In genomic region chr6:90716066-90716704, GRCm38 (mm10) we compare ENCODE assay signal across 8 mouse cellular contexts.
DNase-seq lines count a peak whose midpoint lies in the region; TF ChIP-seq lines count a peak whose summit lies in the region.

No protein-coding gene starts in this region.

- H3K4me3 ChIP-seq in E14TG2a.4 (replicated peaks; ENCODE audit: low read length), result peak overlapping the region; percentile 85
- H3K4me3 ChIP-seq in forebrain, embryonic 10.5 days, result peak overlapping the region; percentile 78
- peak overlapping the region; percentile 71 for H3K4me3 ChIP-seq in limb, embryonic 10.5 days
- H3K4me3 ChIP-seq in midbrain, embryonic 10.5 days, result peak overlapping the region; percentile 74

- no peak for TF ChIP-seq CTCF in E14TG2a.4 (conservative IDR thresholded peaks at IDR 0.05; ENCODE audit: low read length)

- no peaks in the 10 kb centered on the region for H3K9me3 ChIP-seq in E14TG2a.4 (ENCODE audit: low read length)
- H3K9me3 ChIP-seq in forebrain, embryonic 10.5 days, result no peaks in the 10 kb centered on the region
- no peaks in the 10 kb centered on the region for H3K9me3 ChIP-seq in limb, embryonic 10.5 days (replicated peaks)
- H3K9me3 ChIP-seq in midbrain, embryonic 10.5 days (replicated peaks), result no peaks in the 10 kb centered on the region

- DNase-seq in adrenal gland, adult 2 months, result peak; percentile 91
- DNase-seq in forebrain, embryonic 10.5 days (ENCODE audit: extremely low spot score, low spot score), result peak; percentile 88
- DNase-seq in heart, postnatal 14 days, result peak; percentile 88 to 91
- peak; percentile 95 for DNase-seq in limb, embryonic 10.5 days (ENCODE audit: low spot score)
- DNase-seq in midbrain, embryonic 10.5 days (ENCODE audit: low spot score), result peak; percentile 92
- DNase-seq in spleen, postnatal 14 days (ENCODE audit: low spot score in 2 of 2), result peak; percentile 66 to 69
- no peak for DNase-seq in layer of hippocampus, adult 8-10 months (ENCODE audit: low spot score in 2 of 2)

- WGBS in forebrain, embryonic 10.5 days, result 1% methylated on average over 49 of the region's 49 CpGs
- under 1% methylated on average over 49 of the region's 49 CpGs for WGBS in limb, embryonic 10.5 days
- 1% methylated on average over 49 of the region's 49 CpGs for WGBS in midbrain, embryonic 10.5 days

- intact Hi-C loops in heart, postnatal 14 days (cut with DNase I), result no loop called here

- peak overlapping the region; percentile 90 for H3K27ac ChIP-seq in forebrain, embryonic 10.5 days
- peak overlapping the region; percentile 92 for H3K27ac ChIP-seq in limb, embryonic 10.5 days
- H3K27ac ChIP-seq in midbrain, embryonic 10.5 days (replicated peaks), result peak overlapping the region; percentile 89

- H3K36me3 ChIP-seq in E14TG2a.4 (ENCODE audit: insufficient read depth, low read length), result peaks cover 8% of the 10 kb centered on the region; the same call in 1 of the 2 replicates
- no peaks in the 10 kb centered on the region for H3K36me3 ChIP-seq in forebrain, embryonic 10.5 days (replicated peaks)
- H3K36me3 ChIP-seq in limb, embryonic 10.5 days, result 0 out of 2 replicates have a peak, but pooled peaks cover 2% of the 10 kb centered on the region
- no peaks in the 10 kb centered on the region for H3K36me3 ChIP-seq in midbrain, embryonic 10.5 days

- peaks cover 27% of the 10 kb centered on the region for H3K4me1 ChIP-seq in E14TG2a.4 (replicated peaks; ENCODE audit: low read depth, low read length)
- peaks cover 63% of the 10 kb centered on the region for H3K4me1 ChIP-seq in forebrain, embryonic 10.5 days
- peaks cover 59% of the 10 kb centered on the region for H3K4me1 ChIP-seq in limb, embryonic 10.5 days
- H3K4me1 ChIP-seq in midbrain, embryonic 10.5 days, result peaks cover 60% of the 10 kb centered on the region

- H3K27me3 ChIP-seq in E14TG2a.4 (ENCODE audit: insufficient read depth, low read length), result no peaks in the 10 kb centered on the region
- H3K27me3 ChIP-seq in forebrain, embryonic 10.5 days (ENCODE audit: poor library complexity, severe bottlenecking), result no peaks in the 10 kb centered on the region
- H3K27me3 ChIP-seq in limb, embryonic 10.5 days (ENCODE audit: low read depth, poor library complexity, severe bottlenecking), result no peaks in the 10 kb centered on the region
- no peaks in the 10 kb centered on the region for H3K27me3 ChIP-seq in midbrain, embryonic 10.5 days (ENCODE audit: low read depth, poor library complexity, severe bottlenecking)

Comparison
In these comparisons a context has a peak if more than half of its experiments do, and no peak if none do; other contexts are left out.
1. DNase-seq: peak in adrenal gland, adult 2 months (single experiment), forebrain, embryonic 10.5 days (single experiment), heart, postnatal 14 days (2 of 2), limb, embryonic 10.5 days (single experiment), midbrain, embryonic 10.5 days (single experiment) and spleen, postnatal 14 days (2 of 2); none in layer of hippocampus, adult 8-10 months (0 of 2).
2. Peak in every context shown above with its lines, with median percentiles within 50 percentile points of each other: H3K4me3 ChIP-seq and H3K27ac ChIP-seq.